ENCODE assay signal across 9 mouse cellular contexts in genomic region chr5:15052945-15053605, GRCm38 (mm10). TPM values are rescaled to one million over a fixed set of nuclear protein-coding genes. Genes with fewer than 3 reads are reported as not detected.
"Had no signal": no experiment of that assay in that cellular context is flagged by ENCODE, and none has a peak within 500 bp of the region (broad histone marks: within the 10 kb centered on the region; RNA-seq: fewer than 3 reads in every experiment).

No protein-coding gene starts in this region.

RNA-seq across cellular contexts. Expression of gene Gm17019, which starts 20.3 kb away (rescaled TPM):
- polyA plus RNA-seq: kidney, embryonic 16.5 days; limb, embryonic 11.5 days; liver, embryonic 12.5 days; liver, embryonic 16.5 days; lung, embryonic 16.5 days; midbrain, embryonic 13.5 days; neural tube, embryonic 15.5 days; small intestine, adult 2 months; stomach, embryonic 16.5 days had no signal
